Mouse (Mus musculus): ENCODE data around the gene Snx6. TPM values are rescaled to one million over a fixed set of nuclear protein-coding genes. Genes with fewer than 3 reads are reported as not detected.
"Not testable (repeated sequence)": the region's sequence is repeated elsewhere in the genome, so short reads cannot be mapped to it uniquely, and the experiment has no call there.

Snx6 gene
- total RNA-seq, 4 experiments from 2014 or later = 41.7 to 53.5 (median 47.1) TPM

- DNase-seq (ENCODE audit: low spot score in 2 of 2) = peak in 1 of 2 experiments; percentile 68
Measured at GRCm38 (mm10) chr12:54710494-54710879, 85.0 kb downstream of the Snx6 start.

GRCm38 (mm10) chr12:54709691-54710493 lies 85.6 kb downstream of the Snx6 start:
- DNase-seq (ENCODE audit: low spot score in 2 of 2) = not testable (repeated sequence)

DNA sequence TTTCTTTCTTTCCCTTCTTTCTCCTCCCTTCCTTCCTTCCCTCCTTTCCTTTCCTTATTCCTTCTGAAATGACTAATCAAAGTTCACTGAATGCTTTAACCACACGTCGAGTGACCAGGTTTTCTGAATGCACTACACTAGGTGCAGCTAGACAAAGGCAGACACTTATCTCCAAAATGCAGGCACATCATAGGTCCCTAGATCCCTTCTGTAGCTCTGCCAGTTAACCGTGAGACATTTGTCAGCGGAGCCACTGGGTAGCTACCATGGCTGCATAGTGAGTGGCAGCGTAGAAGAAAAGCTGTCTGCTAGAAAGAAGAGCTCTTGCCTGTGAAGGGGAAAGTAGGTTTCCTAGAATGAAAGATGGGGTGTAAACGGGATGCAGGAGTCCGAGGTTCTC lies 96.1 kb downstream of the Snx6 start:
- no peak for DNase-seq (ENCODE audit: low spot score in 2 of 2)

- no peak for DNase-seq (ENCODE audit: low spot score in 2 of 2)
Measured at GRCm38 (mm10) chr12:54697791-54698250, 97.7 kb downstream of the Snx6 start.

GRCm38 (mm10) chr12:54697003-54697597 lies 98.4 kb downstream of the Snx6 start:
- DNase-seq (ENCODE audit: low spot score in 2 of 2) = no peak

Other genes starting within 250 kb of the Snx6 start
- gene Sptssa, start 139.1 kb downstream of the Snx6 start, total RNA-seq (2022) = 10 to 100 TPM; 26.2 to 28.0 (median 26.7) TPM
- gene Eapp, start 99.8 kb downstream of the Snx6 start, total RNA-seq (2022) = 10 to 100 TPM; 32.7 to 39.4 (median 36.6) TPM
- gene Cfl2, start 67.2 kb upstream of the Snx6 start, total RNA-seq (2022) = 100 to 1,000 TPM in 2 of 4 experiments, 10 to 100 TPM in 2; 94.4 to 106 (median 99.6) TPM
- not detected for gene Gm20403, start 190.8 kb upstream of the Snx6 start, total RNA-seq (2022)
- 1 to 10 TPM in 3 of 4 experiments, under 1 TPM in 1; 0.49 to 4.9 (median 2.1) TPM for gene Baz1a, start 218.6 kb upstream of the Snx6 start, total RNA-seq (2022)

All from layer of hippocampus, adult 8-10 months (tissue).